Mouse (Mus musculus) forelimb bud, embryonic 11.5 days (tissue): Measurements from ENCODE around the gene Slc25a53.
A peak's percentile ranks its signal among the peaks of the same experiment; 100 is the strongest.
"Not testable (repeated sequence)": the region's sequence is repeated elsewhere in the genome, so short reads cannot be mapped to it uniquely, and the experiment has no call there.

Source experiments
- DNase-seq: peaks from one replicate; pipeline ENCODE4 v3.0.0-alpha.2; 2012; ENCODE audit warnings: low read depth, low spot score

Gene Slc25a53

GRCm38 (mm10) chrX:137038000-137038483 lies at the start of gene Slc25a53:
Slc25a53 (minus strand) TSS chrX:137038302.
- DNase-seq: peak; percentile 91

GRCm38 (mm10) chrX:137063202-137063601 lies 25.1 kb upstream of the Slc25a53 start:
- no peak for DNase-seq

- peak; percentile 64 for DNase-seq
These were observed 11.5 kb upstream of the Slc25a53 start, which contains the start of gene Fam199x for GRCm38 (mm10) chrX:137049425-137050225. Fam199x (plus strand) TSS chrX:137049594.

- DNase-seq: no peak
These were observed 10.9 kb upstream of the Slc25a53 start for GRCm38 (mm10) chrX:137049060-137049424.

- no peak for DNase-seq
These were observed 400 bp upstream of the Slc25a53 start for GRCm38 (mm10) chrX:137038502-137038901.

- no peak for DNase-seq
These were observed 567 bp downstream of the Slc25a53 start for GRCm38 (mm10) chrX:137037470-137037999.

- no peak for DNase-seq
These were observed 3.8 kb downstream of the Slc25a53 start for GRCm38 (mm10) chrX:137034322-137034721.

- no peak for DNase-seq
These were observed 6.4 kb downstream of the Slc25a53 start for GRCm38 (mm10) chrX:137031726-137032125.

- no peak for DNase-seq
These were observed 7.2 kb downstream of the Slc25a53 start for GRCm38 (mm10) chrX:137030916-137031315.

GRCm38 (mm10) chrX:137019310-137019709 lies 18.8 kb downstream of the Slc25a53 start:
- peak; percentile 55 for DNase-seq

GRCm38 (mm10) chrX:137017668-137018067 lies 20.4 kb downstream of the Slc25a53 start:
- no peak for DNase-seq

- DNase-seq: peak; percentile 65
These were observed 22.9 kb downstream of the Slc25a53 start for GRCm38 (mm10) chrX:137015099-137015709.

GRCm38 (mm10) chrX:136996256-136996655 lies 41.8 kb downstream of the Slc25a53 start:
- DNase-seq: no peak

- DNase-seq: no peak
These were observed 44.5 kb downstream of the Slc25a53 start for GRCm38 (mm10) chrX:136993641-136994040.

- peak; percentile 82 for DNase-seq
These were observed 45.0 kb downstream of the Slc25a53 start, which contains the start of gene Zcchc18 for GRCm38 (mm10) chrX:136992978-136993547. Zcchc18 (plus strand) TSS chrX:136993155.

GRCm38 (mm10) chrX:136992191-136992965 lies 45.7 kb downstream of the Slc25a53 start:
- DNase-seq: no peak

- DNase-seq: no peak
These were observed 46.8 kb downstream of the Slc25a53 start for GRCm38 (mm10) chrX:136991274-136991673.

GRCm38 (mm10) chrX:136986039-136986438 lies 52.1 kb downstream of the Slc25a53 start:
- no peak for DNase-seq

- no peak for DNase-seq
These were observed 59.5 kb downstream of the Slc25a53 start for GRCm38 (mm10) chrX:136978616-136979015.

GRCm38 (mm10) chrX:136976424-136977084 lies 61.5 kb downstream of the Slc25a53 start, which contains the start of the genes Tmsb15l and Tmsb15b1:
Tmsb15l (minus strand) TSS chrX:136976869.
Tmsb15b1 (minus strand) TSS chrX:136976874.
- DNase-seq: peak; percentile 63

GRCm38 (mm10) chrX:136975397-136975796 lies 62.7 kb downstream of the Slc25a53 start, which contains the start of gene Tmsb15b2:
Tmsb15b2 (minus strand) TSS chrX:136975497.
- not testable (repeated sequence) for DNase-seq
